Mouse (Mus musculus) forebrain, embryonic 11.5 days (tissue): Measurements from ENCODE around the gene Otx2. TPM values are rescaled to one million over a fixed set of nuclear protein-coding genes. Genes with fewer than 3 reads are reported as not detected.

Experiments
- ATAC-seq: fragments of 200-750 bp; cut with Nextera tagmentation; replicated peaks from 2 replicates; pipeline ENCODE4 v1.8.0; 2017; ENCODE audit warnings: moderate TSS enrichment; ENCODE audit not compliant: low FRiP score
- DNase-seq: peaks from one replicate; pipeline ENCODE4 v3.0.0-alpha.2; 2017; ENCODE audit warnings: low spot score
- H3K27ac ChIP-seq: fragments of 300-500 bp; sonication (generic); 2 replicates; pipeline ENCODE4 v1.5.1; 2014; ENCODE audit warnings: low read depth, low read length
- H3K27me3 ChIP-seq: fragments of 300-500 bp; sonication (generic); 2 replicates; pipeline ENCODE4 v1.6.1; 2014; ENCODE audit warnings: mild to moderate bottlenecking, low read length, mixed read lengths; ENCODE audit not compliant: control insufficient read depth, insufficient read depth
- H3K36me3 ChIP-seq: fragments of 300-500 bp; sonication (generic); 2 replicates; pipeline ENCODE4 v1.6.1; 2014; ENCODE audit warnings: mild to moderate bottlenecking, low read length, moderate library complexity, mixed read lengths; ENCODE audit not compliant: control insufficient read depth, insufficient read depth
- H3K4me1 ChIP-seq: fragments of 300-500 bp; sonication (generic); replicated peaks from 2 replicates; pipeline ENCODE4 v1.6.1; 2014; ENCODE audit warnings: low read length, mixed read lengths; ENCODE audit not compliant: control insufficient read depth, insufficient read depth
- H3K4me2 ChIP-seq: fragments of 300-500 bp; sonication (generic); 2 replicates; pipeline ENCODE4 v1.6.1; 2014; ENCODE audit warnings: low read depth, mild to moderate bottlenecking, low read length, moderate library complexity, mixed read lengths; ENCODE audit not compliant: severe bottlenecking
- H3K4me3 ChIP-seq: fragments of 300-500 bp; sonication (generic); 2 replicates; pipeline ENCODE4 v1.5.1; 2014; ENCODE audit warnings: low read depth, low read length
- H3K9ac ChIP-seq: fragments of 300-500 bp; sonication (generic); 2 replicates; pipeline ENCODE4 v1.6.1; 2014; ENCODE audit warnings: low read length
- H3K9me3 ChIP-seq: fragments of 300-500 bp; sonication (generic); 2 replicates; pipeline ENCODE4 v1.6.1; 2016; ENCODE audit warnings: low read length, mixed read lengths; ENCODE audit not compliant: control insufficient read depth
- WGBS: fragments of 180-500 bp; shearing (Covaris S2); extraction: QIAGEN DNeasy Blood & Tissue Kit; methylation state at CpG from one replicate; pipeline ENCODE4 v1.1.7; 2014; 5-methylcytosine and 5-hydroxymethylcytosine counted together
- polyA plus RNA-seq: library from polyadenylated mRNA; unstranded; fragments of >200 nt; fragmentation: Nextera tagmentation; extraction: Ambion mirVana; gene quantifications from 2 replicates; pipeline ENCODE4 v1.2.1, GENCODE M21; 2014

Otx2 gene
- 73.3 and 78.7 TPM in 2 replicates for polyA plus RNA-seq

DNA sequence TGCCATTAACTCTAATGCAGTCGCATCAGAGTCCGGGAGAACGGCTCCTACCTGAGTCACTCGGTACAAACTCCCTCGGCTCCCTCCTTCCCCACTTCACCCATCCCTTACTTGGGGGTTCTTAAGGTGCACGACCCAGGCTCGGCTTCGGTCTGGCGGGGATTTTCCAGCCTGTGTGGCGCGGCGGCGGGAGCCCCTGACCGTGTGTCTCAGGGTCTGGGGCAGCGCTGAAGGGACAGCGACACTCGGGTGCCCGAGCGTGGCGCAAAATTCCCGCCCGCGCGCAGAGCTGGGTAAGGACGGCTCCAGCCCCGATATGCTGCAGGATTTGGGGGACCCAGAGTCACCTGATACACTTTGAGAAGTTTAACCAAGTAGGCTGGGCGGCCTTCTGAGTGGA is at the start of gene Otx2:
Gene Otx2, minus strand, starts transcription at position 279 of the 400 bp plus-strand sequence.
- H3K4me3 ChIP-seq, result peak within 1 kb of the TSS; percentile 35
- peaks cover 14% of the 10 kb centered on the region for H3K4me1 ChIP-seq
- peak within 1 kb of the TSS; percentile 82 for H3K9ac ChIP-seq
- H3K4me2 ChIP-seq, result peak within 1 kb of the TSS; percentile 75
- H3K27ac ChIP-seq, result peak within 1 kb of the TSS; percentile 62
- no peaks in the 10 kb centered on the region for H3K36me3 ChIP-seq
- ATAC-seq (no peak), DNase-seq (peak; percentile 69)
- H3K27me3 ChIP-seq, result peaks cover 33% of the 10 kb centered on the region
- no peaks in the 10 kb centered on the region for H3K9me3 ChIP-seq
- WGBS, result under 1% methylated on average over 27 of the region's 27 CpGs

DNA sequence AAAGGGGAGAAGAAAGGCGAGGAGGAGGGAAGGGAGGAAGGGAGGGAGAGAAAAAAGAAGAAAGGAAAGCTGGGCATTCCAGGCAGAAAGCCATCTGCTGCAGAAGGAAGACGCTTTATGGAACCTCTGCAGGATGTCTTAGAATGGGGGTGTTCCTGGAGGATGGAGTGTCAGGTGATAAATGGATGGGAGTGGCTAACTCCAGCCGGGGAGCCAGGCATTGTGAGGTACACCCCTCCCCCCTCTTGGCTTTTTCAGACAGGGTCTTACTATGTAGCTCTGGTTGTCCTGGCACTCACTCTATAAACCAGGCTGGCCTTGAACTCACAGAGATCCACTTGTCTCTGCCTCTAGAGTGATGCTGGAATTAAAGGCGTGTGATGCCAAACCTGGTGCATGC is 49.1 kb upstream of the Otx2 start:
- ATAC-seq (no peak), DNase-seq (no peak)
- Histone ChIP-seq H3K27me3 (no peaks in the 10 kb centered on the region), H3K9me3 (no peaks in the 10 kb centered on the region), H3K9ac (no peak overlapping the region), H3K4me2 (no peak overlapping the region), H3K4me1 (no peaks in the 10 kb centered on the region), H3K27ac (no peak overlapping the region), H3K36me3 (no peaks in the 10 kb centered on the region), H3K4me3 (no peak overlapping the region)
- WGBS, result 37% methylated on average over 4 of the region's 4 CpGs

DNA sequence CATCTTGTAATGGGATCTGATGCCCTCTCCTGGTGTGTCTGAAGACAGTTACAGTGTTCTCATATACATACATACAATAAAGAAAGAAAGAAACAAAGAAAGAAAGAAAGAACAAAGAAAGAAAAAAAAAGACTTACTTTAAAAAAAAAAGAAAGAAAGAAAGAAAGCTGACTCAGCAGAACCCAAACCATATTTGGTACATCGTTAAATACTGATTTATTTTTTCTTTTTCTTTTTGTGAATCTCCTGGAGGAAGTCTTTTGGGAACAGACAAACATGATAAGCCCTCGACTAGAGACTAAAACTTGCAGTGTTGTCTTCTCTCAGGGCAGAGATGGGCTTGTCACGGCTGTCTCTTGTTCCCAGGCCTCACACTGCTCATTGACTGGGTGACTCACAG is 45.7 kb upstream of the Otx2 start:
- no peak for ATAC-seq
- WGBS, result 82% methylated on average over 3 of the region's 3 CpGs

DNA sequence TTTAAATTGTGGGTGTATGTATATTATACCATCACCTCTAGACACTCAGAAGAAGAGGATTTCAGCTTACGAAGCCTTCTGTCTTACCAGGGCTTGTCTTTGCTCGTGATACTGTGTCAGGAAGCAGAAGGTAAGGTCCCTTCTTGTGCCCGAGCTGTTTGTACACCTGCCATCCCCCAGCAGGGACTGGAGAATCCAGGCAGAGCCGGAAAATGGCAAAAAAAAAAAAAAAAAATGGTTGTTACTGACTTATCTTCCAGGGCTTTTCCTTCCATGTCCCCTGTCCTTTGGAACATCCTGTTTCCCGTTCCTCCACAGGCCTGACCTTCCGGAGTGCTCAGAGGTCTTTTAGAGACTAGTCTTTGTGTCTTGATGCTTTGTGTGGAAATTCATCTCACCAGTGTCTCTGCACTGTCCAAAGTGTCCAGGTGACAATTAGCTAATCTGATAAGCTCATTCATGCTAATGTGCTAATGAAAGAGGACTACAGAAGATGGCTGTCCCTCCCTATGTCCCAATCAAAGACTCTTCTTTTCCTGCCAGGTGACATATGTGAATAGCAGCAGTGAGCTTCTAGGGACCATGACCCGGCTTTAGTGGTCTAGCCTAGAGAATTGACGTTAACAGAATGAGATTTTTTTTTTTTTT is 44.1 kb upstream of the Otx2 start:
- Histone ChIP-seq H3K27ac (no peak overlapping the region), H3K4me1 (no peaks in the 10 kb centered on the region), H3K4me3 (no peak overlapping the region), H3K36me3 (no peaks in the 10 kb centered on the region), H3K9me3 (no peaks in the 10 kb centered on the region), H3K27me3 (no peaks in the 10 kb centered on the region), H3K9ac (no peak overlapping the region), H3K4me2 (no peak overlapping the region)
- DNase-seq (no peak), ATAC-seq (no peak)
- WGBS, result 88% methylated on average over 8 of the region's 8 CpGs

More for the DNA sequence above, 45.7 kb upstream of the Otx2 start:
- H3K4me3 ChIP-seq, result no peak overlapping the region
- H3K27me3 ChIP-seq, result no peaks in the 10 kb centered on the region
- no peak overlapping the region for H3K27ac ChIP-seq
- H3K36me3 ChIP-seq, result no peaks in the 10 kb centered on the region
- no peaks in the 10 kb centered on the region for H3K4me1 ChIP-seq
- H3K9ac ChIP-seq, result no peak overlapping the region
- H3K4me2 ChIP-seq, result no peak overlapping the region
- no peak for DNase-seq
- no peaks in the 10 kb centered on the region for H3K9me3 ChIP-seq

DNA sequence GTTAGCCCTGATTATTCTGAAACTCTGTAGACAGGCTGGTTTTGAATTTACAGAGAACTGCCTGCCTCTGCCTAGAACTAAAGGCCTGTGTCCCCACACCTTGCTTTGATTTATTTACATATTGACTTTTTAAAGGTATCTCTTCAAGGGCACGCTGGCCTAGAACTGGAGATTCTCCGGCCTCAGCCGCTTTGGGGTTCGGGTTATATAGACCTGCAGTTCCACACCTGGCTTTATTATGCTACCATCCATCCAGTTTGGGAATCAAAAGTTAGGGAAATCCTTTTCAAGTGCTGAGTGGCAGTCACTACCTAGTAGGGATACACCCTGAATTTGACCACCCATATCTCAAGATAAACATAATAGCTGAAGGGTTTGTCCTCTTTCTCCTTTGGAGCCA is 42.8 kb upstream of the Otx2 start:
- Histone ChIP-seq H3K9me3 (no peaks in the 10 kb centered on the region), H3K36me3 (no peaks in the 10 kb centered on the region), H3K4me3 (no peak overlapping the region), H3K4me1 (no peaks in the 10 kb centered on the region), H3K9ac (no peak overlapping the region), H3K27ac (no peak overlapping the region), H3K27me3 (no peaks in the 10 kb centered on the region), H3K4me2 (no peak overlapping the region)
- WGBS, result 92% methylated on average over 4 of the region's 4 CpGs
- DNase-seq (no peak), ATAC-seq (no peak)

DNA sequence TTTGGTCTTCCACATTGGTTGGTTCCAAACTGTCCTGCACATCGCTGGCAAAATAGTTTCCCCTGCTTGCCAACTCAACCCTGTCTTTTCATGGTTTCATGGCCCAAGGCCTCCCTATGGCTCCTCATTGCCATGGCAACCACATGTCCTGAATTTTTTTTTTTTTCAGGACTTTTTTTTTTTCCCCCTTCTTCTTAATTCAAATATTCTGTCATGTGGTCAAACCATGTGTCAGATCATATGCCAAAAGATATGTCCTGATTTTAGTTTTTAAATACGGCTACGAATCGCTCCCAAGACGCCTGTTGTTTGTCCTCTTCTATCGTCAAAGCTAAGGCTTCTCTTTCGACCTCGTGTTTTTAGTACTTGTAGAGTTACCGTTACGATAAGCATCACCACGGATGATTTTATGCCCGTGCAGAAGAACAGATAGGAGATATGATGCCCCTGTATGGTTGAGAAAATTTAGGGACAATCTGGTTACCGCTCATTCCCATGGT is 37.3 kb upstream of the Otx2 start:
- ATAC-seq (no peak), DNase-seq (no peak)
- H3K4me2 ChIP-seq, result peak overlapping the region; percentile 45; the same call in 1 of the 2 replicates
- H3K27me3 ChIP-seq, result no peaks in the 10 kb centered on the region
- WGBS, result 81% methylated on average over 13 of the region's 13 CpGs
- H3K36me3 ChIP-seq, result no peaks in the 10 kb centered on the region
- no peaks in the 10 kb centered on the region for H3K9me3 ChIP-seq
- H3K4me1 ChIP-seq, result peaks cover 14% of the 10 kb centered on the region
- H3K4me3 ChIP-seq, result no peak overlapping the region
- H3K27ac ChIP-seq, result no peak overlapping the region; the same call in 1 of the 2 replicates
- H3K9ac ChIP-seq, result no peak overlapping the region; the same call in 1 of the 2 replicates

DNA sequence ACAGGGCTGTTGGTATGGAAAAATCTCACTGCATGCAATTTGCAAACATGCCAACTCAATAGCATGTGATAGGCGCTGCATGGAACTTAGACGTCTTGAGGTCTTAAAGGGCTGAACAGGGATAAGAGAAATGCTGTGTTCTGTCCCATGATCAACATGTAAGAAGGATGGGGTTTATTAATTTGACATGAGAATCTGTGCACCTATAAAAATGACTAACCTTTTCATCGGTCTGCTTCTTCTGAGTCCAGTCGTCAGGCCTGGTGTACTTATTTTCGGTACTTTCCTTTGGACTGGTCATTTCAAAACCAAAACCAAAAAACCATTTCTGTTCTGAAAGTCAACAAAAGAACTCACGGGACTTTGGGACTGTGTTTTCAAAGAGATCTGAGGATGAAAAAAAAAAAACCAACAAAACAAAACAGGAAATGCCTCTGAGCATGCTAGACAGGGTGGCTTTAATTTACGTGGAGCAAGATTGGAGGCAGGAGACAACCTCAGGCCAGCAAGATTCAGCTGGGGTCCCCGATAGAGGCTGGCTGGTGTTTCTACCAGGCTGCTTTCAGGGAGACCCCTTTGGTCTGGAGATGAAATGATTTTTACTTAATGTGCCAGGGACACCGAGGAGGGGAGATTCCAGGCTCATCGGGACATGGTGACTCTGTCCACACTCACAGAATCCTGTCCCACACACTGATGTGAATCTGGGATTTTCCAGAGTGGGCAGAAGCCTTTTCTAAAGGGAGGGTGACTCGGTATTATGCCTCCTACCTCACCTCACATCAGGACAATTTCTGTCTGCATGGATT is 36.6 kb upstream of the Otx2 start:
- Histone ChIP-seq H3K4me1 (peaks cover 16% of the 10 kb centered on the region), H3K9ac (peak overlapping the region; percentile 23; the same call in 1 of the 2 replicates), H3K4me2 (peak overlapping the region; percentile 45), H3K27ac (peak overlapping the region; percentile 34; the same call in 1 of the 2 replicates), H3K27me3 (peaks cover 2% of the 10 kb centered on the region; the same call in 1 of the 2 replicates), H3K4me3 (no peak overlapping the region; the same call in 1 of the 2 replicates), H3K36me3 (no peaks in the 10 kb centered on the region), H3K9me3 (no peaks in the 10 kb centered on the region)
- ATAC-seq (no peak), DNase-seq (no peak)
- 24% methylated on average over 11 of the region's 11 CpGs for WGBS

DNA sequence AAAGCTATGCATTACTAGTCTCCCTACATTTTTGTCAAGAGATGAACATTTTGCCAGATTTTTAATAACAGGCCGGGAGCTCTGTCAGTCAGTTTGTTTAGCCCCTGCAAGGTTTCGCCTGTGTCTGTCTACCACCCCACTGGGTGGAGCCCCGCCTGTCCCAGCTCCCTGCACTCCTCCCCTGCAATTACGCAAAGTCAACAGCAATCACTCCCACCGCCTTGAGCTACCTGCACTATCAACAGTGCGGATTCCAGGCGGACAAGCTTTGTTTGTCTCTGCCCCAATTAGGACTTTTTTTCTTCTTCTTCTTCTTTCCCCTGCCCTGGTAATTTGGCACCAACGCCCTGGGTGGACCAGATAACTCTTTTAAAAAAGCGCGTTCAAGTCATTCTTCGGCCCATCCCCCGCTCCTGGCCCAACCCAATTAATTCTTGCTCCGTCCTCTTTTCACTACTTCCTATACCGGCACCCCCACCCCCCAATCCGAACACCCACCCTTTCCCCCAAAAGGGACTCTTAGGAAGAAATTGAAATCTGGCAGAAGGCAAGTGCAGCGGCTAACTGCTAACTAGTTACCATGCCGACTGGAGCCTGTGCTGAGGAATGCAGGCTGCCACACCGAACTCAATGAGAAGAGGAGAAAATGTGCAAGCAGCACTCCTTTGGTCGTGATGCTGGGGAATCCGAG is 35.9 kb upstream of the Otx2 start:
- H3K9ac ChIP-seq, result no peak overlapping the region
- DNase-seq (peak; percentile 84), ATAC-seq (peak; percentile 88)
- no peaks in the 10 kb centered on the region for H3K36me3 ChIP-seq
- peak overlapping the region; percentile 10 for H3K4me3 ChIP-seq
- under 1% methylated on average over 20 of the region's 20 CpGs for WGBS
- peak overlapping the region; percentile 34; the same call in 1 of the 2 replicates for H3K27ac ChIP-seq
- no peaks in the 10 kb centered on the region for H3K9me3 ChIP-seq
- H3K4me1 ChIP-seq, result peaks cover 16% of the 10 kb centered on the region
- H3K4me2 ChIP-seq, result peak overlapping the region; percentile 45
- H3K27me3 ChIP-seq, result peaks cover 2% of the 10 kb centered on the region; the same call in 1 of the 2 replicates
